Mouse (Mus musculus) erythroblast, embryonic 14.5 days (primary cell): ENCODE measurements around the gene Ddx55. TPM values are rescaled to one million over a fixed set of nuclear protein-coding genes. Genes with fewer than 3 reads are reported as not detected.

ENCODE experiments used
- H3K27me3 ChIP-seq: 2 replicates; pipeline ENCODE4 v1.6.1; 2012; ENCODE audit warnings: inconsistent platforms; ENCODE audit not compliant: control insufficient read depth
- H3K36me3 ChIP-seq: 2 replicates; pipeline ENCODE4 v1.6.1; 2012; ENCODE audit warnings: mild to moderate bottlenecking, inconsistent platforms; ENCODE audit not compliant: control insufficient read depth
- H3K4me1 ChIP-seq: 2 replicates; pipeline ENCODE4 v1.6.1; 2012; ENCODE audit warnings: inconsistent platforms; ENCODE audit not compliant: control insufficient read depth
- H3K4me3 ChIP-seq: replicated peaks from 2 replicates; pipeline ENCODE3; 2012; ENCODE audit warnings: moderate library complexity, mild to moderate bottlenecking, inconsistent platforms
- H3K9me3 ChIP-seq: 2 replicates; pipeline ENCODE4 v1.6.1; 2012; ENCODE audit warnings: low read length, inconsistent platforms, mixed read lengths; ENCODE audit not compliant: control insufficient read depth
- GATA1 ChIP-seq: IDR thresholded peaks from 2 replicates; pipeline ENCODE4 v1.6.1; 2012; ENCODE audit warnings: low read length, inconsistent platforms, mixed read lengths
- TAL1 ChIP-seq: IDR thresholded peaks from 3 replicates; pipeline ENCODE4 v1.6.1; 2012; ENCODE audit warnings: low read length, inconsistent platforms, mixed read lengths
- polyA plus RNA-seq: library from polyadenylated mRNA; stranded (reverse); fragments of >175 nt; gene quantifications from 2 replicates; pipeline ENCODE4 v1.2.3, GENCODE M21; 2012

The Ddx55 gene
- polyA plus RNA-seq, 1 experiment: 0.84 TPM

- Histone ChIP-seq H3K4me3 (no peak overlapping the region), H3K9me3 (peaks cover 2% of the 10 kb centered on the region; the same call in 1 of the 2 replicates)
Observed at GRCm38 (mm10) chr5:124521588-124521987, 31.1 kb upstream of the Ddx55 start.

GRCm38 (mm10) chr5:124523032-124523431 is 29.6 kb upstream of the Ddx55 start:
- Histone ChIP-seq H3K27me3 (peaks cover under 1% of the 10 kb centered on the region; the same call in 1 of the 2 replicates), H3K4me3 (no peak overlapping the region), H3K4me1 (no peaks in the 10 kb centered on the region), H3K9me3 (no peaks in the 10 kb centered on the region), H3K36me3 (no peaks in the 10 kb centered on the region)
- TF ChIP-seq GATA1: no peak

More at GRCm38 (mm10) chr5:124521588-124521987, 31.1 kb upstream of the Ddx55 start:
- no peak for TF ChIP-seq TAL1
- no peak for TF ChIP-seq GATA1
- Histone ChIP-seq H3K4me1 (no peaks in the 10 kb centered on the region), H3K27me3 (no peaks in the 10 kb centered on the region), H3K36me3 (no peaks in the 10 kb centered on the region)

GRCm38 (mm10) chr5:124524943-124525342 is 27.7 kb upstream of the Ddx55 start:
- H3K4me1 ChIP-seq: no peaks in the 10 kb centered on the region
- no peak for TF ChIP-seq GATA1
- TF ChIP-seq TAL1: no peak
- H3K36me3 ChIP-seq: no peaks in the 10 kb centered on the region
- H3K9me3 ChIP-seq: no peaks in the 10 kb centered on the region
- no peak overlapping the region for H3K4me3 ChIP-seq
- peaks cover 20% of the 10 kb centered on the region for H3K27me3 ChIP-seq

GRCm38 (mm10) chr5:124528351-124528750 is 24.3 kb upstream of the Ddx55 start:
- no peak for TF ChIP-seq TAL1
- TF ChIP-seq GATA1: no peak
- Histone ChIP-seq H3K36me3 (no peaks in the 10 kb centered on the region), H3K4me3 (no peak overlapping the region), H3K9me3 (peaks cover 4% of the 10 kb centered on the region; the same call in 1 of the 2 replicates), H3K27me3 (peaks cover 52% of the 10 kb centered on the region), H3K4me1 (peaks cover 16% of the 10 kb centered on the region)

- peaks cover 4% of the 10 kb centered on the region; the same call in 1 of the 2 replicates for H3K9me3 ChIP-seq
- TF ChIP-seq TAL1 (no peak), GATA1 (no peak)
- peaks cover 16% of the 10 kb centered on the region for H3K4me1 ChIP-seq
- H3K27me3 ChIP-seq: peaks cover 55% of the 10 kb centered on the region
- H3K4me3 ChIP-seq: no peak overlapping the region
- no peaks in the 10 kb centered on the region for H3K36me3 ChIP-seq
Observed at GRCm38 (mm10) chr5:124528791-124529190, 23.9 kb upstream of the Ddx55 start.

- Histone ChIP-seq H3K4me1 (peaks cover 16% of the 10 kb centered on the region), H3K9me3 (peaks cover 4% of the 10 kb centered on the region; the same call in 1 of the 2 replicates), H3K4me3 (no peak overlapping the region), H3K36me3 (no peaks in the 10 kb centered on the region), H3K27me3 (peaks cover 55% of the 10 kb centered on the region)
- no peak for TF ChIP-seq GATA1
- TF ChIP-seq TAL1: no peak
Observed at GRCm38 (mm10) chr5:124529191-124529651, 23.4 kb upstream of the Ddx55 start.

GRCm38 (mm10) chr5:124529697-124530096 is 23.0 kb upstream of the Ddx55 start:
- no peaks in the 10 kb centered on the region for H3K36me3 ChIP-seq
- peaks cover 55% of the 10 kb centered on the region for H3K27me3 ChIP-seq
- no peak for TF ChIP-seq GATA1
- TF ChIP-seq TAL1: no peak
- H3K4me1 ChIP-seq: peaks cover 19% of the 10 kb centered on the region
- H3K9me3 ChIP-seq: peaks cover 4% of the 10 kb centered on the region; the same call in 1 of the 2 replicates
- H3K4me3 ChIP-seq: no peak overlapping the region

GRCm38 (mm10) chr5:124530655-124531582 is 21.7 kb upstream of the Ddx55 start, which contains the start of gene Rilpl1:
Gene Rilpl1, minus strand, starts transcription at chr5:124531391.
- Histone ChIP-seq H3K27me3 (peaks cover 55% of the 10 kb centered on the region), H3K4me3 (peak within 1 kb of the TSS; percentile 63), H3K36me3 (no peaks in the 10 kb centered on the region), H3K4me1 (peaks cover 27% of the 10 kb centered on the region), H3K9me3 (peaks cover 4% of the 10 kb centered on the region; the same call in 1 of the 2 replicates)
- TF ChIP-seq TAL1 (no peak), GATA1 (no peak)

GRCm38 (mm10) chr5:124531583-124531930 is 21.1 kb upstream of the Ddx55 start:
- Histone ChIP-seq H3K36me3 (no peaks in the 10 kb centered on the region), H3K9me3 (peaks cover 4% of the 10 kb centered on the region; the same call in 1 of the 2 replicates), H3K4me1 (peaks cover 27% of the 10 kb centered on the region), H3K27me3 (peaks cover 55% of the 10 kb centered on the region), H3K4me3 (peak overlapping the region; percentile 63)
- TF ChIP-seq GATA1: no peak
- TF ChIP-seq TAL1: no peak
